Mouse (Mus musculus) kidney, adult 2 months (tissue): ENCODE data around the gene Tmcc3. TPM values are rescaled to one million over a fixed set of nuclear protein-coding genes. Genes with fewer than 3 reads are reported as not detected.

Experiments
- DNase-seq: peaks from one replicate; pipeline ENCODE4 v3.0.0; 2021
- H3K27ac ChIP-seq: fragments of 200-500 bp; 2 replicates; pipeline ENCODE4 v1.5.1; 2012; ENCODE audit warnings: low read depth, low read length, control low read depth, inconsistent platforms; ENCODE audit not compliant: insufficient read depth
- H3K27me3 ChIP-seq: fragments of 200-500 bp; replicated peaks from 2 replicates; pipeline ENCODE4 v1.6.1; 2012; ENCODE audit warnings: mild to moderate bottlenecking, moderate library complexity, low read length, inconsistent platforms; ENCODE audit not compliant: control insufficient read depth, insufficient read depth
- H3K36me3 ChIP-seq: fragments of 200-500 bp; 2 replicates; pipeline ENCODE4 v1.6.1; 2012; ENCODE audit warnings: mild to moderate bottlenecking, moderate library complexity, low read length, inconsistent platforms; ENCODE audit not compliant: control insufficient read depth, insufficient read depth
- H3K4me1 ChIP-seq: fragments of 200-500 bp; 2 replicates; pipeline ENCODE4 v1.6.1; 2011; ENCODE audit warnings: low read length; ENCODE audit not compliant: control insufficient read depth, insufficient read depth
- H3K4me3 ChIP-seq: fragments of 200-500 bp; 2 replicates; pipeline ENCODE4 v1.5.1; 2011; ENCODE audit warnings: mild to moderate bottlenecking, low read depth, low read length, control low read depth; ENCODE audit not compliant: insufficient read depth
- CTCF ChIP-seq: fragments of 200-500 bp; conservative IDR thresholded peaks from 2 replicates; pipeline ENCODE4 v1.5.1; 2011; ENCODE audit warnings: low read depth, mild to moderate bottlenecking, control low read depth, low read length, moderate library complexity, mixed read lengths; ENCODE audit not compliant: insufficient read depth, insufficient read length
- POLR2A ChIP-seq: fragments of 200-500 bp; IDR thresholded peaks from one replicate; pipeline ENCODE4 v1.6.1; 2011; ENCODE audit warnings: low read depth, low read length, control low read depth
- WGBS: fragments of 180-500 bp; shearing (Covaris S2); methylation state at CpG from one replicate; pipeline ENCODE4 v1.1.7; 2018; 5-methylcytosine and 5-hydroxymethylcytosine counted together
- polyA plus RNA-seq: library from polyadenylated mRNA; depleted of rRNA; stranded (reverse); fragments of >200 nt; gene quantifications from 2 replicates; pipeline ENCODE4 v1.2.3, GENCODE M21; 2012

Tmcc3 gene
- polyA plus RNA-seq, 1 experiment, result 11.2 TPM

DNA sequence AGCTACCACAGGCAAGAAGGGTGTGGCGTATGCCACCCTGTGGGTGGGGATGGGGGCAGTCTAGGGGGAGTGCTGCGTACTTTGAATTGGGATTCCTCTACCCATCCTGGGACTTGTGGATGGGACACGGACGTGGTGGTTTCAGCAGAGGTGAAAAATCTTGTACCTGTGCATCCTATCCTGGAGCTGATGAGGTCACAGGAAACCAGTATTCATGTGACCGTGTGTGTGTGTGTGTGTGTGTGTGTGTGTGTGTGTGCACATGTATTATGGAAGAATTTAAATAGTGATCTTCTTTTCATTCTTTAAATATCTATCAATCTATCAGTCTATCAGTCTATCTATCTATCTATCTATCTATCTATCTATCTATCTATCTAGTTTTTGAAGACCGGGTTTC lies 239.8 kb downstream of the Tmcc3 start:
- no peak overlapping the region for H3K27ac ChIP-seq
- WGBS, result 84% methylated on average over 6 of the region's 6 CpGs
- no peak overlapping the region for H3K4me3 ChIP-seq

DNA sequence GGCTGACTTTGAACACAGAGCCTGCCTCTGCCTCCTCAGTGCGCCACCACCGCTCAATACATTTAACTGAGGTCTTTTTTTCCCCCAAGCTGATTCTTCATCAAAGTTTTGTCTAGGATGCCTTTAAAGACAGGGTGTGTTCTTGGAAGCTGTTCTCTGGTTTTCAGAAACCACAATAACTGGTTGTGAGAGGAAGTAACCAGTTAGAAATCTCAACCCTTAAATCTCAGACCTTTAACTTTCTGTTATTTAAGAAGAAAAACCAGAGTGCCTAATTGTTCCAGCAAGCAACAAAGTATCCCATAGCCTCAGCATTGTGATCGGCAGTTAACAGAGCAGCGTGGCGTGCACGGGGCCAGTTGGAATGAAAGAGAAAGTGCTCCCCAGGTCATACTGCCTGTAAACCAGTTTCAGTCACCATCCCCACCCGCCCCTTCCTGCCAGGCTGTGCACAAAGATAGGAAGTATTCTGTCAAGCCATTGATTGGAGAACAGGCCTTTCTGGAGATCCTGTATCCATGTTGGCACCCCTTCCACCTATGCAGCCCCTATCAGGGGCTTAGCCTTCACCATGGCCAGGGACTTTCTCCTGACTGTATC lies 240.3 kb downstream of the Tmcc3 start:
- Histone ChIP-seq H3K36me3 (no peaks in the 10 kb centered on the region), H3K27ac (no peak overlapping the region), H3K4me3 (no peak overlapping the region), H3K4me1 (peaks cover 12% of the 10 kb centered on the region), H3K27me3 (no peaks in the 10 kb centered on the region)
- DNase-seq, result peak; percentile 37
- 65% methylated on average over 7 of the region's 7 CpGs for WGBS
- TF ChIP-seq POLR2A (no peak), CTCF (no peak)

More for the DNA sequence above, 239.8 kb downstream of the Tmcc3 start:
- no peak for TF ChIP-seq CTCF
- no peak for TF ChIP-seq POLR2A
- DNase-seq, result no peak
- no peaks in the 10 kb centered on the region for H3K36me3 ChIP-seq
- no peaks in the 10 kb centered on the region for H3K27me3 ChIP-seq
- H3K4me1 ChIP-seq, result peaks cover 9% of the 10 kb centered on the region

DNA sequence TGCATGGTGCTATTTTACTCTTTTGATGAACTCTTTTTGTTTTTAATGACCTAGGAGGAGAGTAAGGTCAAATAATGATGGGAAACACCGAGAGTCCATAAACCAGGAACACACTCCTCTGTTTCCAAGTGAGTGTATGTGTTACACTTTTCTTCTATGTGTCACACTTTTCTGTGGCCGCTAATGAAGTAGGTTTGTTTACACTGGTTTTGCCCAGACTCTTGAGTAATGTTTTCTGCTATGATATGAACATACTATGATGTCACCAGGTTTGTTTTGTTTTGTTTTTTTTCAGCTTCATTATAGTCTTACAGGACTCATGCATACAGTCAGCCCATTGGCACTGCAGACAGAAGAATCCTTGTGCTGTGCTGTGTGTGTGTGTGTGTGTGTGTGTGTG lies 243.6 kb downstream of the Tmcc3 start:
- no peak for DNase-seq
- no peaks in the 10 kb centered on the region for H3K36me3 ChIP-seq
- TF ChIP-seq POLR2A (no peak), CTCF (no peak)
- 86% methylated on average over 2 of the region's 2 CpGs for WGBS
- H3K4me1 ChIP-seq, result peaks cover 18% of the 10 kb centered on the region; the same call in 1 of the 2 replicates
- H3K27ac ChIP-seq, result no peak overlapping the region
- H3K27me3 ChIP-seq, result no peaks in the 10 kb centered on the region
- H3K4me3 ChIP-seq, result no peak overlapping the region

DNA sequence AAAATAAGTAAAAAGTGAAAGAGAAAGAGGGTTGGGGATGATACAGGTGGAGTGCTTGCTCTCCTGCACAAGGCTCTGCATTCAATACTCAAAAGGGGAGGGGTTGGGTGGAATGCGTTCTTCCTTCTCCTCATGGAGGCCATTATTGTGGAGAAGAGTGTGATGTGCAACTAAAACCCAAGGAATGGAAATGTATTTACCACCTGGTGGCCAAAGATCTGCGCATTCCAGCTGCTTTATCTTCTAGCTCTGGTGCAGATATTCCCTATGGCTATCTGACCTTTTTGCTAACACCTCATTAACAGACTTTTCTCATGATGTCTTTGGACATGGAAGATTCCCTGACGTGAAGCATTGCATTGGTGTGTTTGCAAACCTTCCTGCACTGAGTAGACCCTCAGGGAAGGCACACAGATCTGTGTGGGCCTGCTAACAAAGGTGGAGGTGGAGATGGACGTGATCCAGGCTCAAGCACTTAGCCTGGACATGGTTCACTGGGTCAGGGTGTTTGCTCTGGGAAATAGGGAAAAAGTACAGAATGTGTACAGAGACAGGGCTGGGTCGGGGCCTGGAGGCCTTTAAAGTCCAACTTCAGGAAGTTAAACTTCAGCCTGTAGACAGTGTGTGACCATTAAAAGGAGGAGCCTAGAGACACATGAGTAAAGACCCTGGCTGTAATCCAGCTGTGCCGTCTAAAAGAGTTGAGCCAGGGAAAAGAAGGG lies 245.8 kb downstream of the Tmcc3 start:
- H3K27ac ChIP-seq, result peak overlapping the region; percentile 67
- peak; percentile 93 for DNase-seq
- WGBS, result 39% methylated on average over 6 of the region's 6 CpGs

DNA sequence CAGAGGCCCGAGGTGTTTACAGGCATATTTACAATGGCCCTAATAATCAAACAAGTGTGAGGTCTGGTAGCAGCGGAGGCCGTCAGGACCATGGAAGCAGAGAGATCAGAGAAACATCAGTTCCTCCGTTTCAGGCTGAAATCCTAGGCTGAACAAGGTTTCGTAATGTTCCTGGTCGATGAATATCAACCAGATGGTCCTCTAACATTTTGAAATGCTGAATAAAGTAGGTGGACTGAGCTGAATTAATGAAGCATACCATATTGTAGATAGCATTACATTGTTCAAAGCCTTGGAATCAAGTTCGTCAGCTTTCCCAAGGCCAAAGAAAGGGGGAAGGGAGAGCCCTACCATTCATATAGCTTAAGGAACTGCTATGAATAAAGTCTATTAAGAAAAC lies 247.1 kb downstream of the Tmcc3 start:
- Histone ChIP-seq H3K4me3 (no peak overlapping the region), H3K27me3 (no peaks in the 10 kb centered on the region), H3K36me3 (no peaks in the 10 kb centered on the region), H3K27ac (no peak overlapping the region), H3K4me1 (peaks cover 18% of the 10 kb centered on the region; the same call in 1 of the 2 replicates)
- no peak for DNase-seq
- TF ChIP-seq POLR2A (no peak), CTCF (no peak)
- WGBS, result 80% methylated on average over 7 of the region's 7 CpGs

More for the DNA sequence above, 245.8 kb downstream of the Tmcc3 start:
- Histone ChIP-seq H3K27me3 (no peaks in the 10 kb centered on the region), H3K36me3 (no peaks in the 10 kb centered on the region), H3K4me3 (no peak overlapping the region), H3K4me1 (peaks cover 18% of the 10 kb centered on the region; the same call in 1 of the 2 replicates)
- TF ChIP-seq CTCF (no peak), POLR2A (no peak)

DNA sequence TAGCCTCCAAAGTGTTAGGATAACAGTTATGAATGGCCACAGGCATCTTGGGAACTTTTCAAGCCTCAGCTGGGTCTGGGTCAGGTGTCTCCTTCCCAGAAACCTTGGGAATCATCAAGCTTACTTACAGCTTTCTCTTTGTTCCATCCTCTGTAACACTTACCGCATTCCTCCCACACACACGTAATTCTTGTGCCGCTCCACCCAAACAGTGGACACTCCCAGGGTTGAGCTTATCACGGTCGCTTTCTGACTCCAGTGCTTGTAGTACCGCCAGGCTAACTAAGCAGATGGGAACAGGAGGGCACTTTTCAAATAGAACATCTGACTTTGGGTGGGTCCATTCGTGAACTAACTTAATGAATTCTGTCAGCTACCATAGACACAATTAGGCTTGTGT lies 249.6 kb downstream of the Tmcc3 start:
- 74% methylated on average over 7 of the region's 7 CpGs for WGBS
- Histone ChIP-seq H3K27me3 (no peaks in the 10 kb centered on the region), H3K4me3 (no peak overlapping the region)

DNA sequence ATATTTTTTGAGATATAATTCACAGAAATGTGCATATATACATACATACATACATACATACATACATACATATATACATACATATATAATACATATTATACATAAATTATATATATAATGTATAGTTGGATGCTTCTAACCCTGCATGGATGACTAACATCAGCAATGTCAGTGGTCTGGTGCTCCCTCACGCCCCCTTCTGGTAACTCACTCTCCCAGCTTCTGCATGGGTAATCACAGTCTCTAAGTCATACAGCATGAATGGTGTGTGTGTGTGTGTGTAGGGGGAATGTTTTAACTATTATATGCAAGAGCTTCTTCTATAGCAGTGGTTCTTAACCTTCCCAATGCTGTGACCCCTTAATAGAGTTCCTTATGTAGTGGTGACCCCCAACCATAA lies 250.4 kb downstream of the Tmcc3 start:
- H3K4me3 ChIP-seq, result no peak overlapping the region
- H3K4me1 ChIP-seq, result peaks cover 13% of the 10 kb centered on the region; the same call in 1 of the 2 replicates
- no peak for DNase-seq
- H3K27me3 ChIP-seq, result no peaks in the 10 kb centered on the region
- H3K36me3 ChIP-seq, result no peaks in the 10 kb centered on the region
- WGBS, result 44% methylated on average over 1 of the region's 1 CpGs
- no peak overlapping the region for H3K27ac ChIP-seq
- TF ChIP-seq CTCF (peak; percentile 58), POLR2A (no peak)

More for the DNA sequence above, 249.6 kb downstream of the Tmcc3 start:
- DNase-seq, result no peak
- no peak overlapping the region for H3K27ac ChIP-seq
- H3K36me3 ChIP-seq, result no peaks in the 10 kb centered on the region
- peaks cover 18% of the 10 kb centered on the region; the same call in 1 of the 2 replicates for H3K4me1 ChIP-seq
- TF ChIP-seq POLR2A, result no peak
